Mouse (Mus musculus): ENCODE data around the gene Prrg3. TPM values are rescaled to one million over a fixed set of nuclear protein-coding genes. Genes with fewer than 3 reads are reported as not detected.
"Not testable (repeated sequence)": the region's sequence is repeated elsewhere in the genome, so short reads cannot be mapped to it uniquely, and the experiment has no call there.

The Prrg3 gene
- polyA plus RNA-seq, 1 experiment: 9.0 TPM

GRCm38 (mm10) chrX:71971325-71971724 lies 8.9 kb downstream of the Prrg3 start:
- H3K27ac ChIP-seq (ENCODE audit: insufficient read depth, low read length): no peak overlapping the region
- H3K27me3 ChIP-seq (ENCODE audit: control insufficient read depth, insufficient read depth, low read length, poor library complexity, severe bottlenecking): no peaks in the 10 kb centered on the region
- no peak overlapping the region for H3K4me3 ChIP-seq (ENCODE audit: low read depth, low read length)
- no peaks in the 10 kb centered on the region for H3K9me3 ChIP-seq (replicated peaks; ENCODE audit: control insufficient read depth, insufficient read depth, low read length, poor library complexity, severe bottlenecking)
- H3K36me3 ChIP-seq (ENCODE audit: control insufficient read depth, insufficient read depth, low read length, poor library complexity, severe bottlenecking): no peaks in the 10 kb centered on the region
- TF ChIP-seq POLR2A (IDR thresholded peaks at IDR 0.05; ENCODE audit: insufficient read depth, low read length) (no peak), EP300 (IDR thresholded peaks at IDR 0.05; ENCODE audit: insufficient read depth, low read depth, low read length) (no peak), CTCF (IDR thresholded peaks at IDR 0.05; ENCODE audit: low read depth, low read length) (no peak)
- H3K9ac ChIP-seq (ENCODE audit: low read depth, poor library complexity, severe bottlenecking): no peak overlapping the region
- no peaks in the 10 kb centered on the region for H3K4me1 ChIP-seq (ENCODE audit: control insufficient read depth, insufficient read depth, low read length)

GRCm38 (mm10) chrX:71972686-71973085 lies 10.3 kb downstream of the Prrg3 start, which contains the start of gene Fate1:
Gene Fate1, plus strand, starts transcription at chrX:71972986.
- Histone ChIP-seq H3K27me3 (ENCODE audit: control insufficient read depth, insufficient read depth, low read length, poor library complexity, severe bottlenecking) (no peaks in the 10 kb centered on the region), H3K9ac (ENCODE audit: low read depth, poor library complexity, severe bottlenecking) (no peak within 1 kb of the TSS), H3K9me3 (replicated peaks; ENCODE audit: control insufficient read depth, insufficient read depth, low read length, poor library complexity, severe bottlenecking) (no peaks in the 10 kb centered on the region), H3K36me3 (ENCODE audit: control insufficient read depth, insufficient read depth, low read length, poor library complexity, severe bottlenecking) (no peaks in the 10 kb centered on the region), H3K4me3 (ENCODE audit: low read depth, low read length) (no peak within 1 kb of the TSS), H3K27ac (ENCODE audit: insufficient read depth, low read length) (no peak within 1 kb of the TSS), H3K4me1 (ENCODE audit: control insufficient read depth, insufficient read depth, low read length) (no peaks in the 10 kb centered on the region)
- TF ChIP-seq POLR2A (IDR thresholded peaks at IDR 0.05; ENCODE audit: insufficient read depth, low read length) (no peak), CTCF (IDR thresholded peaks at IDR 0.05; ENCODE audit: low read depth, low read length) (no peak), EP300 (IDR thresholded peaks at IDR 0.05; ENCODE audit: insufficient read depth, low read depth, low read length) (no peak)

- H3K27ac ChIP-seq (ENCODE audit: insufficient read depth, low read length); H3K36me3 ChIP-seq (ENCODE audit: control insufficient read depth, insufficient read depth, low read length, poor library complexity, severe bottlenecking); H3K9ac ChIP-seq (ENCODE audit: low read depth, poor library complexity, severe bottlenecking); H3K4me3 ChIP-seq (ENCODE audit: low read depth, low read length); H3K27me3 ChIP-seq (ENCODE audit: control insufficient read depth, insufficient read depth, low read length, poor library complexity, severe bottlenecking); H3K4me1 ChIP-seq (ENCODE audit: control insufficient read depth, insufficient read depth, low read length); H3K9me3 ChIP-seq (replicated peaks; ENCODE audit: control insufficient read depth, insufficient read depth, low read length, poor library complexity, severe bottlenecking): not testable (repeated sequence)
These were observed 15.3 kb downstream of the Prrg3 start for GRCm38 (mm10) chrX:71977681-71978080.

GRCm38 (mm10) chrX:71980443-71980842 lies 18.0 kb downstream of the Prrg3 start:
- Histone ChIP-seq H3K4me1 (ENCODE audit: control insufficient read depth, insufficient read depth, low read length) (no peaks in the 10 kb centered on the region), H3K9ac (ENCODE audit: low read depth, poor library complexity, severe bottlenecking) (no peak overlapping the region), H3K9me3 (replicated peaks; ENCODE audit: control insufficient read depth, insufficient read depth, low read length, poor library complexity, severe bottlenecking) (no peaks in the 10 kb centered on the region), H3K4me3 (ENCODE audit: low read depth, low read length) (no peak overlapping the region), H3K27me3 (ENCODE audit: control insufficient read depth, insufficient read depth, low read length, poor library complexity, severe bottlenecking) (no peaks in the 10 kb centered on the region), H3K36me3 (ENCODE audit: control insufficient read depth, insufficient read depth, low read length, poor library complexity, severe bottlenecking) (no peaks in the 10 kb centered on the region), H3K27ac (ENCODE audit: insufficient read depth, low read length) (no peak overlapping the region)
- TF ChIP-seq POLR2A (IDR thresholded peaks at IDR 0.05; ENCODE audit: insufficient read depth, low read length) (no peak), EP300 (IDR thresholded peaks at IDR 0.05; ENCODE audit: insufficient read depth, low read depth, low read length) (no peak), CTCF (IDR thresholded peaks at IDR 0.05; ENCODE audit: low read depth, low read length) (no peak)

GRCm38 (mm10) chrX:71981322-71981721 lies 18.9 kb downstream of the Prrg3 start:
- H3K4me3 ChIP-seq (ENCODE audit: low read depth, low read length): no peak overlapping the region
- H3K27ac ChIP-seq (ENCODE audit: insufficient read depth, low read length): no peak overlapping the region
- no peaks in the 10 kb centered on the region for H3K27me3 ChIP-seq (ENCODE audit: control insufficient read depth, insufficient read depth, low read length, poor library complexity, severe bottlenecking)
- no peak for TF ChIP-seq EP300 (IDR thresholded peaks at IDR 0.05; ENCODE audit: insufficient read depth, low read depth, low read length)
- no peaks in the 10 kb centered on the region for H3K4me1 ChIP-seq (ENCODE audit: control insufficient read depth, insufficient read depth, low read length)
- no peaks in the 10 kb centered on the region for H3K9me3 ChIP-seq (replicated peaks; ENCODE audit: control insufficient read depth, insufficient read depth, low read length, poor library complexity, severe bottlenecking)
- H3K36me3 ChIP-seq (ENCODE audit: control insufficient read depth, insufficient read depth, low read length, poor library complexity, severe bottlenecking): no peaks in the 10 kb centered on the region
- H3K9ac ChIP-seq (ENCODE audit: low read depth, poor library complexity, severe bottlenecking): no peak overlapping the region

- no peak overlapping the region for H3K9ac ChIP-seq (ENCODE audit: low read depth, poor library complexity, severe bottlenecking)
- H3K4me1 ChIP-seq (ENCODE audit: control insufficient read depth, insufficient read depth, low read length): no peaks in the 10 kb centered on the region
- H3K36me3 ChIP-seq (ENCODE audit: control insufficient read depth, insufficient read depth, low read length, poor library complexity, severe bottlenecking): no peaks in the 10 kb centered on the region
- H3K27ac ChIP-seq (ENCODE audit: insufficient read depth, low read length): no peak overlapping the region
- no peak for TF ChIP-seq CTCF (IDR thresholded peaks at IDR 0.05; ENCODE audit: low read depth, low read length)
- TF ChIP-seq EP300 (IDR thresholded peaks at IDR 0.05; ENCODE audit: insufficient read depth, low read depth, low read length): no peak
- TF ChIP-seq POLR2A (IDR thresholded peaks at IDR 0.05; ENCODE audit: insufficient read depth, low read length): no peak
- H3K9me3 ChIP-seq (replicated peaks; ENCODE audit: control insufficient read depth, insufficient read depth, low read length, poor library complexity, severe bottlenecking): no peaks in the 10 kb centered on the region
- H3K27me3 ChIP-seq (ENCODE audit: control insufficient read depth, insufficient read depth, low read length, poor library complexity, severe bottlenecking): no peaks in the 10 kb centered on the region
- no peak overlapping the region for H3K4me3 ChIP-seq (ENCODE audit: low read depth, low read length)
These were observed 20.8 kb downstream of the Prrg3 start for GRCm38 (mm10) chrX:71983205-71983604.

Data from ES-Bruce4 (cell line).